Mouse (Mus musculus) mouse embryonic stem cell (cell line): ENCODE results near the gene Prph.

Experiments used
- in situ Hi-C, 2 experiments: fragments of 300-500 bp; cut with MboI; formaldehyde crosslinking; loops; 1 replicate in 1 of 2; 3 replicates in 1 of 2; pipeline ENCODE4 v1.14.3; 2019 to 2020; ENCODE audit warnings: low sequenced_read_pairs in 2 of 2, low pct_unique_long_range_greater_than_20kb in 1 of 2, mixed read lengths in 1 of 2; ENCODE audit not compliant: unreplicated experiment in 1 of 2

Prph gene

GRCm38 (mm10) chr15:99055040-99055439 is at the start of gene Prph:
Gene Prph, plus strand, starts transcription at chr15:99055174.
- in situ Hi-C loops: no loop called here

DNA sequence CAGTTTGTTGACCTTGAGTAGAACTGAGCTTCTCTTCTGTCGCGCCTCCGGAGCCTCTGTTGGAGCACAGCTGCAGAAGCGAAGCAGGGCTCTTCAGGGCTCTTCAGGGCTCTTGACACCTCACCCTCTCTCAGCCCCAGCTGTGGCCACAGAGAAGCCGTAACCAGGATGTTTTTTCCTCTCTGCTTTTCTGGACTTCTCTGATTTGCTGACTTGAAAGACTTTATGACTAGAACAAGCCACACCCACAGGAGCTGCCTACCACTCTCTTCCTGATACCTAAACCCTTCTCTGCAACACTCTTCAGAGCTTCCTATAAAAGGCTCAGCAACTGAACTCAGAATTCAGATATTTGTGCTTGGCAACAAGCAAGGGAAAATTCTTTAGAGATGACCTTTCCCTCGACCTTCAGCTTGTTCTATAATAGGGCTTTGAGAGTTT is 46.2 kb upstream of the Prph start:
- in situ Hi-C loops: no loop called here

GRCm38 (mm10) chr15:99010896-99011295 is 44.1 kb upstream of the Prph start:
- in situ Hi-C loops: no loop called here

DNA sequence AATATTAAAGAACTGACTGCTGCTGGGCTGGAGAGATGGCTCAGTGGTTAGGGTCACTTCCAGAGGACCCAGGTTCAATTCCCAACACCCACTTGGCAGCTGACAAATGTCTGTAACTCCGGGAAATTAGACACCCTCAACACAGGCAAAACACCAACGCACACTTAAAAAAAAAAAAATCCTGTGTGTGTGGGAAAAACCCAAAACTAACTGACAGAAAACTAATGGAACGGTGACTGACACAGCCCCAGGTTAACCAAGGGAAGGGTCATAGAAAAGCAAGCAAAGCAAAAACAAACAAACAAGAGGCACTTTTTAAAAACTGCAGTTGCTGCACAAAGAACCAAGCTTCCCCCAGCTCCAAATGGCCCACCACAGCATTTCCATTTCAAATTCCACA is 43.0 kb upstream of the Prph start:
- in situ Hi-C loops: no loop called here

DNA sequence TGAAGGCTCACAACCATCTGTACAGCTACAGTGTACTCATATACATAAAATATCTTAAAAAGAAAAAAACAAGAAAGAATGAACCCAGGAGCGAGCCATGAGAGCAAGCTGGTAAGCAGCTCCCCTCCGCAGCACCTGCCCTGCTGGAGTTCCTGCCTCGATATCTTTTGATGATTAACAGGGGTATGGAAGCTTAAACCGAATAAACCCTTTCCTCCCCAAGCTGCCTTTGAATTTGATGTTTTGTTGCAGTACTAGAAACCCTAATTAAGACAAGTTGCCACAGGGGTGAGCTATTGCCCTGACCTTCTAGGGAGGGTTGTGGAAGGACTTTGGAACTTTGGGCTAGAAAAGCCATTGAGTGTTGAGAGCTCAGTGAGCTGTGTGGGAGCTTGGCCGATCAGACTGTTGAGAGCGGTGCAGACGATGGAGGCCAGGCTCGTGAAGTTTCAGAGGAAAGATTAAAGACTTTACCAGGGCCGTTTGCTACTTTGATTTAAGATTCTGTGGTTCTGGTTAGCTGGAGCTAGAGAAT is 40.4 kb upstream of the Prph start:
- in situ Hi-C loops: no loop called here

- in situ Hi-C loops: no loop called here
Measured at GRCm38 (mm10) chr15:99017355-99017761, 37.6 kb upstream of the Prph start.

DNA sequence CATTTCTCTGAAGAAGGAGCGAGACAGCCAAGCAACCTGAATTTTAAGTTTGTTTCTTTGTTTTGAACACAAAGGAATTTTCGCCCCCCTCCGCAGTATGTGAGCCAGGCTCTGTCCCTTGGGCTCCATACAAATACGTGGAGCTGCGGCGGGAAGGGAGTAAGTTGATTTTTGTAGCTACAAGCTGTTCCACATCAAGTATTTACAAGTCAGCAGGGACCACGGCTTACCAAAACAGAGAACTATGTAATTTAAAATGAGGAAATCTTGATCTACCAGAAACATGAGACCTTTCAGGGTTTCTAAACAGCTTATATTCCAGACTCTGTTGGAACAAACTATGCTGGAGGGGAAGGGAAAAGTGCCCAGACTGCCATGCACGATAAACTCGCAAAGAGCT is 37.0 kb upstream of the Prph start:
- in situ Hi-C loops: no loop called here

DNA sequence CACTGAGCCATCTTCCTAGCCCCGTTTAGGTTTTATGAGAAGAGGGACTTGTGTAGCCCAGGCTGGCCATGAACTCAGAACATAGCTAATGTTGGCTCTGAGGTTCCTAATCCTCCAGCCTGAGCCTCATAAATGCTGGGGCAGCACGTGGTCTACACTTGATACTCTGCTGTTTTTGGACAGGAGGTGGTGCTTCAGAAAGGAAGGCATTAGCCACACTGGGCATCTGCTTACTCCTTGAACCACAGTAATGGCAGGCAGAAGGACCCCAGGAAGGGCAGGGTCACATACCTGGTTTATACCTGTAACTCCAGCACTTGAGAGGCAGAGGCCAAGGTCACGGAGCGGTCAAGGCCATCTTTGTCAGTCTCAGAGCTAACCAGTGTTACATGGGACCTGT is 36.3 kb upstream of the Prph start:
- in situ Hi-C loops: no loop called here

DNA sequence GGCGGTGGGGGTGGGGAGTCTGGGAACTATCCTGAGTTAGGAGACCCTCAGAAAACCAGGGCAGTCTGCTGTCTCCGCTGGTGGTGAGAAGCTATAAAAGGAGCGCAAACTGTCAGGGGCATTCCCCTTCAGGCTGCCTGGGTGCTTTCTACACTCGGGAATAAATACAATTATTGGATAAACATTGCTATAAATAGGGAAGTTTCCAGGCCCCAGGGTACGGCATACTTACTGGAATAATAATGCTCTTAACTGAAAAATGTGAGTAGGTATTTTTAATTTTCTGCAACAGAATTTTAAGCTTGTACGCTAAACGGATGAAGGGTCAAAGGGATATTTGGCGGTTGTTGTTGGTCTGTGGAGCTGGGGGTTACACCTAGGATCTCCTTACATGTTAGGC is 35.5 kb upstream of the Prph start:
- in situ Hi-C loops: no loop called here

GRCm38 (mm10) chr15:99020171-99020570 is 34.8 kb upstream of the Prph start:
- in situ Hi-C loops: no loop called here

- in situ Hi-C loops: no loop called here
Measured at GRCm38 (mm10) chr15:99021255-99021654, 33.7 kb upstream of the Prph start.

GRCm38 (mm10) chr15:99024668-99025314 is 30.2 kb upstream of the Prph start:
- in situ Hi-C loops: no loop called here

DNA sequence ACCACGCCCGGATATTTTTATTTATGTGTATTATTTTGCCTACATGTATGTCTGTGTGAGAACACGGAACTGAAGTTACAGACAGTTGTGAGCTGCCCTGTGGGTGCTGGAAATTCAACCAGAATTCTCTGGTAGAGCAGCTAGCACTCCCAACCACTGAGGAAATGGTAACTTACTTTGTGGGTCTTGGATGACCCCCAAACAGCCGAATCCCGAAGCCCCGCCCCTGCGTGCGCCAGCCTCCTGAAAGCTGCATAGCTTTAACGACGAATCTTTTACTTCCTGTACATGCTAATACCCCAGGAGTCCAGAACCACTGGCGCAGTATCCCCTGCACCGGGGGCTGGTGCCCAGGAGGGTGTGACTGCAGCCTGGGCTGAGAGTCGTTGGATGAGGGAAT is 29.6 kb upstream of the Prph start:
- in situ Hi-C loops: no loop called here

DNA sequence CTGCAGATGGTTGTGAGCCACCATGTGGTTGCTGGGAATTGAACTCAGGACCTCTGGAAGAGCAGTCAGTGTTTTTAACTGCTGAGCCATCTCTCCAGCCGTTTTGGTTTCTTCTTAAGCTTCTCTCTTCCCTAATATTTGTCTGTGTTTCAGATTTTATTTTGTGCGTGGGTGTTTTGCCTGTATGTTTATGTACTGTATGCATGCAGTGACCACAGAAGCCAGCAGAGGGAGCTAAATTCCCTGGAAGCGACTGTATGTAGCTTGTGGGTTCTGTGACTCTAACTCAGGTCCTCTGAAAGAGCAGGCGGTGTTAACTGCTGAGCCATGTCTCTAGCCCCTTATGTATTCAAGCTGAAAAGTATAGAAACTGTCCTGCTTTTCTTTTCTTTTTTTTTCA is 28.7 kb upstream of the Prph start:
- in situ Hi-C loops: no loop called here

GRCm38 (mm10) chr15:99027116-99027515 is 27.9 kb upstream of the Prph start:
- in situ Hi-C loops: no loop called here

DNA sequence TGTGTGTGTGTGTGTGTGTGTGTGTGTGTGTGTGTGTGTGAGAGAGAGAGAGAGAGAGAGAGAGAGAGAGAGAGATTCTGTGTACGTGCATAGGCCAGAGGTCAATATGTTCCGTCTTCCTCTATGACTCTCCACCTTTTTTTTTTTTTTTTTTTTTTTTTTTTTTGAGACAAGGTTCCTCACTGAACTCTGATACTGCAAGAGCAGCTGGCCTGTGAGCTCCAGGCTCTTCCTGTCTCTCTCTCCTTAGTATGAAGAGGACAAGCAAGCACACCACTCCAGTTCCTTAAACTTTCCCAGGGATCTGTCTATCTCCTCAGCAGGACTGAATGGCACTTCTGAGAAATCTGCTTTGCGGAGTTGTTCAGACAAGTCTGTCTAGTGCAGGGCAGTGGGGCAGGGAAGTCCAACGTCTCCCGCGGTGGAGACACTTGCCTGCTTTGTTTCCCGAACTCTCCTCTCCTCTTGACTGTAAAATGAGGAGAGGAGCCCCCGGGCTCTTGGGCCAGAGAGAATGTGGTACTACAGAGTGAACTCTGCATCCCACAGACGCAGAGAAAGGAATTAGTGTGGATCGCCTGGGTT is 26.0 kb upstream of the Prph start:
- in situ Hi-C loops: no loop called here

- in situ Hi-C loops: no loop called here
Measured at GRCm38 (mm10) chr15:99029619-99030584, 25.1 kb upstream of the Prph start, which contains the start of gene Tuba1c. Gene Tuba1c, plus strand, starts transcription at chr15:99029891.

GRCm38 (mm10) chr15:99030585-99031387 is 24.2 kb upstream of the Prph start:
- in situ Hi-C loops: no loop called here

GRCm38 (mm10) chr15:99031388-99031675 is 23.6 kb upstream of the Prph start:
- in situ Hi-C loops: no loop called here
